Mouse (Mus musculus): ENCODE results near the gene Rtl9.

- TF ChIP-seq CTCF (IDR thresholded peaks at IDR 0.05; ENCODE audit: borderline replicate concordance, insufficient read depth, low read depth, low read length) (no peak), POLR2A (IDR thresholded peaks at IDR 0.05; ENCODE audit: borderline replicate concordance, insufficient read depth, low read length) (no peak)
These were observed 16.7 kb upstream of the Rtl9 start for GRCm38 (mm10) chrX:143082732-143083131.
